Mouse (Mus musculus) liver, postnatal 0 days (tissue): ENCODE measurements around the gene Chl1. TPM values are rescaled to one million over a fixed set of nuclear protein-coding genes. Genes with fewer than 3 reads are reported as not detected.
A peak's percentile ranks its signal among the peaks of the same experiment; 100 is the strongest.

ENCODE experiments used
- ATAC-seq: fragments of 200-750 bp; cut with Nextera tagmentation; 2 replicates; pipeline ENCODE4 v1.8.0; 2017; ENCODE audit warnings: mild to moderate bottlenecking, moderate library complexity
- DNase-seq: peaks from one replicate; pipeline ENCODE4 v3.0.0-alpha.2; 2016
- H3K27ac ChIP-seq: fragments of 300-500 bp; sonication (generic); 2 replicates; pipeline ENCODE4 v1.5.1; 2014; ENCODE audit warnings: antibody characterized with exemption, moderate library complexity, mild to moderate bottlenecking, low read depth
- H3K27me3 ChIP-seq: fragments of 300-500 bp; sonication (generic); 2 replicates; pipeline ENCODE4 v1.6.1; 2014; ENCODE audit warnings: low read length, control low read depth, mixed read lengths; ENCODE audit not compliant: insufficient read depth
- H3K36me3 ChIP-seq: fragments of 300-500 bp; sonication (generic); replicated peaks from 2 replicates; pipeline ENCODE4 v1.6.1; 2014; ENCODE audit warnings: mild to moderate bottlenecking, control low read depth, low read length, moderate library complexity, mixed read lengths; ENCODE audit not compliant: insufficient read depth
- H3K4me1 ChIP-seq: fragments of 300-500 bp; sonication (generic); 2 replicates; pipeline ENCODE4 v1.6.1; 2014; ENCODE audit warnings: antibody characterized with exemption, mild to moderate bottlenecking, control low read depth; ENCODE audit not compliant: insufficient read depth
- H3K4me2 ChIP-seq: fragments of 300-500 bp; sonication (generic); 2 replicates; pipeline ENCODE4 v1.6.1; 2014; ENCODE audit warnings: low read depth, mild to moderate bottlenecking, low read length, moderate library complexity, mixed read lengths
- H3K4me3 ChIP-seq: fragments of 300-500 bp; sonication (generic); 2 replicates; pipeline ENCODE4 v1.5.1; 2014; ENCODE audit warnings: low read depth, low read length
- H3K9ac ChIP-seq: fragments of 300-500 bp; sonication (generic); replicated peaks from 2 replicates; pipeline ENCODE4 v1.6.1; 2014; ENCODE audit warnings: mild to moderate bottlenecking, moderate library complexity
- H3K9me3 ChIP-seq: fragments of 300-500 bp; sonication (generic); 2 replicates; pipeline ENCODE4 v1.6.1; 2016; ENCODE audit warnings: mild to moderate bottlenecking, control low read depth, low read length, mixed read lengths
- CTCF ChIP-seq: sonication (generic); IDR thresholded peaks from 2 replicates; pipeline ENCODE4 v1.5.1; 2016; ENCODE audit warnings: antibody characterized with exemption, low read depth
- EP300 ChIP-seq: IDR thresholded peaks from 2 replicates; pipeline ENCODE4 v1.6.1; 2016; ENCODE audit warnings: antibody characterized with exemption, low read depth, mild to moderate bottlenecking
- WGBS: fragments of 180-500 bp; shearing (Covaris S2); extraction: QIAGEN DNeasy Blood & Tissue Kit; methylation state at CpG from one replicate; pipeline ENCODE4 v1.1.7; 2014; ENCODE audit not compliant: insufficient replicate concordance; 5-methylcytosine and 5-hydroxymethylcytosine counted together
- polyA plus RNA-seq: library from polyadenylated mRNA; unstranded; fragments of >200 nt; fragmentation: Nextera tagmentation; extraction: Ambion mirVana; gene quantifications from 2 replicates; pipeline ENCODE4 v1.2.1, GENCODE M21; 2015

Gene Chl1
- polyA plus RNA-seq, 1 experiment from 2014 or later, result not detected

DNA sequence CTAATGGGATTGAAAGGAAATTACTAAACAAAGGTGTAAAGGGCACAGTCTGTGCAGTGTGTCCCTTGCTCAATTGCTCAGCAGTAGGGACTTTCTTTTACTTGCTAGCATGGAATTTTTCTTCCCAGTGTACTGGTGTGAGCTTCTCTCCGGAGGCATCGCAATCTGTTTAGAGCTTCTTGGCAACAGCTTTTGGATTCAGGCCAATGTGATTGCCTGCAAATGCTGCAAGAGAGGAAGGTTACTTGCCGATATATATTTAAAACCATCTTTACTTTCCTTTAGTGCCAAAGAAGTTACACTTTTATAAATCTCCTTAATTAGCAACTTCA is 48.5 kb downstream of the Chl1 start:
- no peaks in the 10 kb centered on the region for H3K9me3 ChIP-seq
- WGBS, result 75% methylated on average over 3 of the region's 3 CpGs
- no peak for DNase-seq
- H3K27me3 ChIP-seq, result no peaks in the 10 kb centered on the region
- no peak overlapping the region for H3K4me2 ChIP-seq
- no peaks in the 10 kb centered on the region for H3K36me3 ChIP-seq
- TF ChIP-seq EP300 (no peak), CTCF (no peak)
- H3K9ac ChIP-seq, result no peak overlapping the region
- no peak for ATAC-seq
- no peak overlapping the region for H3K4me3 ChIP-seq
- H3K27ac ChIP-seq, result no peak overlapping the region
- H3K4me1 ChIP-seq, result no peaks in the 10 kb centered on the region

DNA sequence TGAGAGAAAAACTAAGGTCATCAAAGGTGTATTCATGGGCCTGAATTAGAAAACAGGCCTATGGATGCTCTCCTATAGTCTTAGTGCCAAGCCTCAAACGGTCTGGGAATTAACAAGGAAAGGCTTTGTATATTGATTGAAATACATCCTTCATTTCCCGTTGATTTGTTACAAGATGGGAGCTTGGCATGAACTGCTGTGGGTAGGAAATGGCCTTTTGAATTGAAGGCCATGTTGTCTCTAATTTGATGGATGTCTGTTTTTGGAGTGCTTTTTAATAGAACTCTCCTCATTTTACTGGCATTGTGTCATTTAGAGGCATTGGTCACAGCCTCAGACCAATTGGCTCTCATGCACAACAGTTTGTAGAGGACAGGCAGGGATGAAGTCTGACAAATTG is 49.0 kb downstream of the Chl1 start:
- ATAC-seq (no peak), DNase-seq (no peak)
- Histone ChIP-seq H3K27ac (no peak overlapping the region), H3K9ac (no peak overlapping the region), H3K4me1 (no peaks in the 10 kb centered on the region), H3K4me2 (no peak overlapping the region), H3K4me3 (no peak overlapping the region), H3K36me3 (no peaks in the 10 kb centered on the region), H3K27me3 (no peaks in the 10 kb centered on the region), H3K9me3 (no peaks in the 10 kb centered on the region)
- 72% methylated on average over 2 of the region's 2 CpGs for WGBS
- no peak for TF ChIP-seq CTCF
- TF ChIP-seq EP300, result no peak

DNA sequence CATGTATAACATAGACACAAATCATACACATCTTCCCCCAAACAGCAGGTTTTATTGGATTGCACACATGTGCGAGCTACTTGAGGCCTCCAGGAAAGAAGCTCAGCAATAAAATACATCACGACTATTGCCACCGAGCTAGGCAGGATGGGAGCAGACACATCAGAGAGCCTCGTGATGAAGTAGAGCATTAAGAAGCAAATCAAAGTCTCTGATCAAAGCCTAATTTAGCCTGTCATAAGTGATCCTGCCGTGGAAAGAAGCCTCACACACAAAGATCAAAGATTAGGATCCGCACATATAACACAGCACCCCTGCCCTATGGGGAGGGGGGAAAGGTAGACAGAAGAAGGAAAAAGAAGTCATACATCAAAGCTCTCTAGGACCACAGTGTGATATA is 54.4 kb downstream of the Chl1 start:
- TF ChIP-seq EP300, result no peak
- no peak for TF ChIP-seq CTCF
- no peak overlapping the region for H3K27ac ChIP-seq
- no peaks in the 10 kb centered on the region for H3K27me3 ChIP-seq
- H3K9ac ChIP-seq, result no peak overlapping the region
- H3K9me3 ChIP-seq, result no peaks in the 10 kb centered on the region
- H3K4me3 ChIP-seq, result no peak overlapping the region
- H3K4me1 ChIP-seq, result no peaks in the 10 kb centered on the region
- WGBS, result 64% methylated on average over 6 of the region's 6 CpGs
- ATAC-seq (no peak), DNase-seq (no peak)
- H3K36me3 ChIP-seq, result no peaks in the 10 kb centered on the region
- no peak overlapping the region for H3K4me2 ChIP-seq

DNA sequence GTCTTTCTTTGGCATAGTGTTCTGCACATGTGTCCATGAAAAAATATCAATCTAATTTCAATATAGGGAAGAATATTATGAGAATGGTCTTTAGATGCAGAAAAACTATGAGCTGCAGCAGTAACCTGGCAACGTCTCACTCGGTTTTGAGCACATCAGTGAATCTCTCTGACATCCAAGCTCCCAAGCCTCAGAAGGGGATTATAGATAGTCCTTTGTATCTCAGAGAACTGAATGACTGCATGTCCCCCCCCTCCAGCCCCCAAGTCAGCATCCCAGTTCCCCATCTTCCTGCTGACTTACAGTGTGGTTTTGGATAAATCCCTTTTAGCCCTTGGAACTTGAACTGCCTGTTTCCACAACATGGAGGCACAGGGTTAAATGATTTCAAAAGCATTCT is 56.9 kb downstream of the Chl1 start:
- 61% methylated on average over 2 of the region's 2 CpGs for WGBS
- DNase-seq (no peak), ATAC-seq (no peak)

GRCm38 (mm10) chr6:103572659-103573058 is 62.3 kb downstream of the Chl1 start:
- Histone ChIP-seq H3K4me1 (no peaks in the 10 kb centered on the region), H3K4me3 (no peak overlapping the region), H3K4me2 (no peak overlapping the region), H3K27ac (no peak overlapping the region), H3K9me3 (no peaks in the 10 kb centered on the region), H3K27me3 (no peaks in the 10 kb centered on the region), H3K36me3 (no peaks in the 10 kb centered on the region), H3K9ac (no peak overlapping the region)
- DNase-seq (no peak), ATAC-seq (peak; percentile 58; the same call in 1 of the 2 replicates)
- TF ChIP-seq EP300 (no peak), CTCF (no peak)
- 81% methylated on average over 1 of the region's 1 CpGs for WGBS

More for the DNA sequence above, 56.9 kb downstream of the Chl1 start:
- Histone ChIP-seq H3K27ac (no peak overlapping the region), H3K9ac (no peak overlapping the region), H3K4me1 (no peaks in the 10 kb centered on the region), H3K36me3 (no peaks in the 10 kb centered on the region), H3K4me2 (no peak overlapping the region), H3K27me3 (no peaks in the 10 kb centered on the region), H3K4me3 (no peak overlapping the region), H3K9me3 (no peaks in the 10 kb centered on the region)
- TF ChIP-seq EP300 (no peak), CTCF (no peak)

DNA sequence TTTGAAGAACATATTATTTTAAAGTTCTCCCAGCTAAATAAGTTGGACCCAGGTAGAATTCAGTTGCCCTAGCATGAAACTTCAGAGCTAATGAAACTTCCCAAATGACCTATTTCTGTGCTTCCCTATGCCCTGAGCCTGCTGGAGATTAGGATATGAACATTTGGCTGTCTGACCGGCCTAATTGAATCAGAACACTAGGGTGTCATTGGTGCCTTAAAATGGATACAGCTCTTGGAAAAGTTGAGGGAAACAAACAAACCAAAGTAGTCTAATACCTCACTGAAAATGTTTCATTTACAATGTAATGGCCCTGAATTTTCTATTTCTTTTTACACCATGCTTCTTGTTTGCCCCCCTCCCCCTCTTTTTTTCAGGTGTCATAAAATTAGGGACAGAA is 73.8 kb downstream of the Chl1 start:
- DNase-seq (no peak), ATAC-seq (no peak)
- H3K4me1 ChIP-seq, result no peaks in the 10 kb centered on the region
- no peaks in the 10 kb centered on the region for H3K9me3 ChIP-seq
- no peak overlapping the region for H3K4me3 ChIP-seq
- TF ChIP-seq CTCF (no peak), EP300 (no peak)
- H3K36me3 ChIP-seq, result no peaks in the 10 kb centered on the region
- no peak overlapping the region for H3K27ac ChIP-seq
- H3K27me3 ChIP-seq, result no peaks in the 10 kb centered on the region
- no peak overlapping the region for H3K9ac ChIP-seq
- no peak overlapping the region for H3K4me2 ChIP-seq
- 79% methylated on average over 1 of the region's 1 CpGs for WGBS

GRCm38 (mm10) chr6:103585667-103586066 is 75.3 kb downstream of the Chl1 start:
- TF ChIP-seq EP300 (no peak), CTCF (no peak)
- no peak overlapping the region for H3K4me2 ChIP-seq
- DNase-seq, result no peak
- no peaks in the 10 kb centered on the region for H3K9me3 ChIP-seq
- no peak for ATAC-seq
- WGBS, result 58% methylated on average over 1 of the region's 1 CpGs
- H3K27ac ChIP-seq, result no peak overlapping the region
- H3K4me3 ChIP-seq, result no peak overlapping the region
- H3K4me1 ChIP-seq, result no peaks in the 10 kb centered on the region
- H3K9ac ChIP-seq, result no peak overlapping the region
- H3K36me3 ChIP-seq, result no peaks in the 10 kb centered on the region
- no peaks in the 10 kb centered on the region for H3K27me3 ChIP-seq
